Mouse (Mus musculus): ENCODE data around the gene Dennd1a. TPM values are rescaled to one million over a fixed set of nuclear protein-coding genes. Genes with fewer than 3 reads are reported as not detected.

Gene Dennd1a
- polyA plus RNA-seq (2012; ENCODE audit: low replicate concordance), result 48.5 and 63.6 TPM in 2 replicates

DNA sequence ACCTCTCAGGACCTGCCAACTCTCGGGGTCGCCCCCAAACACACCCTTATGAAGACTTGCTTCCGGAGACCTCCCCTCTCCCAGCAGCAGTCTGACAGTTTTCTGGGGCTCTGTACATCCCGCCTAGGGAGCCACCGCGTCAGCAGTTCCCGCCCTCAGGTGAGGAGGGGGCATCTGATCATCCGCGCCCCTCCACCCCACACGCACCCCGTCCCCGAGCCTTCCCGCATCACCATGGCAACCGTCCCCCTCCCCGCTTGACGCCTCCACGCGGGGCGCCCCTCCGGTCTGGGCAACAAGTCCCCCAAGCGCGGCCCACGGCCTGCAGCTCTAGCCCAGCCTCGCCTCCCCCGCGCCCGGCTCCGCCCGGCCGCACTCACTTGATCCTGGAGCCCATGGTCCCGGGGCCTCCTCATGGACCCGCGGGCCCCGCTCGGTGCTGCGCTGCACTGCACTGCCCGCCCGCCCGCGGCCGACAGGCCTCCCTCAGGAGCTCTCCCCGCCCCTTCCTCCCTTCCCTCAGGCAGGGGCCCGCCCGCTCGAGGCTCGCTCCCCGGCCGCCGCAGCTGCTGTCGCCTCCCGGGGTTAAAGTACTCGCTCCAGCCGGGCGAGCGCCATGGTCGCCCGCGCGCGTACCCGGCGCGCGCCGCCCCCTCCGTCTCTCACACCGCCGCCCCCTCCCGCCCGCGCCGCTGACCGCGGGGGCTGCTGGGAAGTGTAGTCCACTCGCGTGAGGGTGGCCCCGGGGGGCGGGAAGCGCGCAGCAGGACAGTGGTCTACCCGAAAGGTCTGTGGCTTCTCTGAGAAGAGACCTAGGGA, at the start of gene Dennd1a:
TSS of gene Dennd1a (minus strand) at position 658 of the 819 bp plus-strand sequence.

GRCm38 (mm10) chr2:37776016-37776415, 511.2 kb downstream of the Dennd1a start, which contains the start of gene Crb2:
Crb2 (plus strand) TSS chr2:37776249.

Other genes with a start within 250 kb of the Dennd1a start
- 0.19 and 0.96 TPM in 2 replicates for gene Lhx2, start 51.9 kb upstream of the Dennd1a start, polyA plus RNA-seq (2012; ENCODE audit: low replicate concordance)
- 4.6 and 19.1 TPM in 2 replicates for gene Nek6, start 224.3 kb upstream of the Dennd1a start, polyA plus RNA-seq (2012; ENCODE audit: low replicate concordance)